Mouse (Mus musculus) erythroblast, embryonic 14.5 days (primary cell): ENCODE data around the gene Ube4a.

Experiments used
- GATA1 ChIP-seq: IDR thresholded peaks from 2 replicates; pipeline ENCODE4 v1.6.1; 2012; ENCODE audit warnings: low read length, inconsistent platforms, mixed read lengths
- TAL1 ChIP-seq: IDR thresholded peaks from 3 replicates; pipeline ENCODE4 v1.6.1; 2012; ENCODE audit warnings: low read length, inconsistent platforms, mixed read lengths

DNA sequence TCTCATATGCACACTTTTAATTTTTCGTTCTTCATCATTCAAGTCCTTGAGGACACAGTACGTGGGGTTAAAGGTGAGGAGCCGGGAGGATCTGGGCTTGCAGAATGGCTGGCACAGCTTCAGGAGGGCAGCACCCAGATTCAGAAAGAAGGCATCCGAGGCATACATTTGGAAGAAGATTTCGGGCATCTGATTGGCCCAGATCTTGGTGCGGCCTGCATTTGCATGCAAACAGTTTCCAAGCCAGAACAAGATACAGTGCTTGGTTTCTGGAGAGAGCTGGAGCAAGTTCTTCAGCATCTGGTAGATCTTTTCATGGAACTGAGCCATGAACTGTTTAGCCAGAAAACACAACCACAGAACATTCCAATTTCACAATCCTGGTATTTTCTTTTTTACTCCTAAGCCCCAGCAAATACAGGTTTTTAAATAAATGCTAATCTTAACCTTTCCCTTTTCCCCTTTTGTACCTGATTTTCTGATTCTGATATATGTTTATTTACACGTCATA lies 19.2 kb downstream of the Ube4a start:
- TF ChIP-seq GATA1 (no peak), TAL1 (no peak)
